Mouse (Mus musculus) erythroblast, embryonic 14.5 days (primary cell): ENCODE results near the gene Ece1.

Source experiments
- GATA1 ChIP-seq: IDR thresholded peaks from 2 replicates; pipeline ENCODE4 v1.6.1; 2012; ENCODE audit warnings: low read length, inconsistent platforms, mixed read lengths
- TAL1 ChIP-seq: IDR thresholded peaks from 3 replicates; pipeline ENCODE4 v1.6.1; 2012; ENCODE audit warnings: low read length, inconsistent platforms, mixed read lengths

DNA sequence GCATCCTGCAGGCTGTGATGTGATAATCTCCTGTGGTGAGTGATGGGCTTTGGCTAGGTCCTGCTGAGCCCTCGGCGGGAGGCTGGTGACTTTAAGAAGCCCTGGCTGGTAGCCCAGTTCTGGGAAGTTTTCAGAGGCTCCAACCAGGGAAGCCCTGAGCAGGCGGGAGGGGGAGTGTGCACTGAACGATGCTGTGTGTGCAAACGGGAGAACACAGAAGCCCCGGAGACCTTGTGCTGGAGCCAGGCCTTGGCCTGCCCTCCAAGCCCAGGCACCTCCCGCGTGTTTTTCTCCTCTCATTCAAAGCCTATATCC, 35.2 kb downstream of the Ece1 start:
- no peak for TF ChIP-seq TAL1
- TF ChIP-seq GATA1 = no peak
